Mouse (Mus musculus) kidney, adult 2 months (tissue): ENCODE results near the gene Chd4.

Experiments used
- CTCF ChIP-seq: fragments of 200-500 bp; conservative IDR thresholded peaks from 2 replicates; pipeline ENCODE4 v1.5.1; 2011; ENCODE audit warnings: low read depth, mild to moderate bottlenecking, control low read depth, low read length, moderate library complexity, mixed read lengths; ENCODE audit not compliant: insufficient read depth, insufficient read length
- POLR2A ChIP-seq: fragments of 200-500 bp; IDR thresholded peaks from one replicate; pipeline ENCODE4 v1.6.1; 2011; ENCODE audit warnings: low read depth, low read length, control low read depth

GRCm38 (mm10) chr6:125101444-125101843 lies 5.7 kb downstream of the Chd4 start:
- TF ChIP-seq POLR2A = no peak
- TF ChIP-seq CTCF = no peak
